Mouse (Mus musculus) brain, embryonic 14.5 days (tissue): Measurements from ENCODE around the gene Egfl7.

Experiments
- CTCF ChIP-seq: fragments of 200-500 bp; IDR thresholded peaks from 2 replicates; pipeline ENCODE4 v1.5.1; 2012; ENCODE audit warnings: inconsistent platforms, mild to moderate bottlenecking, moderate library complexity, borderline replicate concordance; ENCODE audit not compliant: insufficient read depth, insufficient read length; ENCODE audit errors: extremely low read depth
- POLR2A ChIP-seq: fragments of 200-500 bp; IDR thresholded peaks from 2 replicates; pipeline ENCODE4 v1.6.1; 2012; ENCODE audit warnings: mild to moderate bottlenecking, inconsistent platforms, borderline replicate concordance; ENCODE audit not compliant: poor library complexity, insufficient read depth, insufficient read length, severe bottlenecking; ENCODE audit errors: extremely low read depth

GRCm38 (mm10) chr2:26553904-26554303 is 25.9 kb upstream of the Egfl7 start:
- no peak for TF ChIP-seq CTCF
- TF ChIP-seq POLR2A, result no peak
